Comparison of ENCODE assay signal across 8 mouse cellular contexts in genomic region chr16:45844049-45844780, GRCm38 (mm10).
DNase-seq lines count a peak whose midpoint lies in the region; ATAC-seq and TF ChIP-seq lines count a peak whose summit lies in the region.

No protein-coding gene starts in this region.

- no peak overlapping the region for H3K27ac ChIP-seq in ES-Bruce4 (ENCODE audit: insufficient read depth, low read length)
- peak overlapping the region; percentile 69 for H3K27ac ChIP-seq in liver, postnatal 0 days (ENCODE audit: low read depth)
- no peak overlapping the region for H3K27ac ChIP-seq in neural tube, embryonic 14.5 days (ENCODE audit: low read depth, low read length)

- under 1% methylated on average over 42 of the region's 45 CpGs for WGBS in liver, postnatal 0 days (ENCODE audit: insufficient replicate concordance)
- under 1% methylated on average over 45 of the region's 45 CpGs for WGBS in neural tube, embryonic 14.5 days

- no peaks in the 10 kb centered on the region for H3K36me3 ChIP-seq in ES-Bruce4 (ENCODE audit: control insufficient read depth, insufficient read depth, low read length, poor library complexity, severe bottlenecking)
- H3K36me3 ChIP-seq in liver, postnatal 0 days (replicated peaks; ENCODE audit: insufficient read depth, low read length) = no peaks in the 10 kb centered on the region
- no peaks in the 10 kb centered on the region for H3K36me3 ChIP-seq in neural tube, embryonic 14.5 days (ENCODE audit: control insufficient read depth, insufficient read depth, low read length)

- H3K4me3 ChIP-seq in ES-Bruce4 (ENCODE audit: low read depth, low read length) = peak overlapping the region; percentile 85
- peak overlapping the region; percentile 53 for H3K4me3 ChIP-seq in liver, postnatal 0 days (ENCODE audit: low read depth, low read length)
- peak overlapping the region; percentile 50 for H3K4me3 ChIP-seq in neural tube, embryonic 14.5 days (ENCODE audit: low read depth, low read length)

- H3K4me2 ChIP-seq in liver, postnatal 0 days (ENCODE audit: low read depth, low read length) = peak overlapping the region; percentile 73
- peak overlapping the region; percentile 76 for H3K4me2 ChIP-seq in neural tube, embryonic 14.5 days (ENCODE audit: low read depth, low read length)

- H3K27me3 ChIP-seq in ES-Bruce4 (ENCODE audit: control insufficient read depth, insufficient read depth, low read length, poor library complexity, severe bottlenecking) = peaks cover 2% of the 10 kb centered on the region; the same call in 1 of the 2 replicates
- peaks cover 4% of the 10 kb centered on the region; the same call in 1 of the 2 replicates for H3K27me3 ChIP-seq in liver, postnatal 0 days (ENCODE audit: insufficient read depth, low read length)
- no peaks in the 10 kb centered on the region for H3K27me3 ChIP-seq in neural tube, embryonic 14.5 days (ENCODE audit: control insufficient read depth, insufficient read depth, low read length)

- peak; percentile 44 to 56 for DNase-seq in cerebellum, adult 18-20 months
- peak; percentile 80 for DNase-seq in forelimb bud, embryonic 11.5 days (ENCODE audit: low read depth, low spot score)
- DNase-seq in heart, postnatal 36 days = peak; percentile 82 to 90
- DNase-seq in layer of hippocampus, adult 18-20 months (ENCODE audit: low spot score in 2 of 2) = peak; percentile 17 to 49
- peak; percentile 69 for DNase-seq in liver, postnatal 0 days
- peak; percentile 12 to 48 for DNase-seq in thymus, postnatal 10 days (ENCODE audit: low spot score in 2 of 2)

- TF ChIP-seq CTCF in ES-Bruce4 (IDR thresholded peaks at IDR 0.05; ENCODE audit: low read depth, low read length) = peak; percentile 36
- TF ChIP-seq CTCF in liver, postnatal 0 days (IDR thresholded peaks at IDR 0.05; ENCODE audit: low read depth) = peak; percentile 60

- no peaks in the 10 kb centered on the region for H3K4me1 ChIP-seq in ES-Bruce4 (ENCODE audit: control insufficient read depth, insufficient read depth, low read length)
- no peaks in the 10 kb centered on the region; the same call in 1 of the 2 replicates for H3K4me1 ChIP-seq in liver, postnatal 0 days (ENCODE audit: insufficient read depth)
- peaks cover 9% of the 10 kb centered on the region; the same call in 1 of the 2 replicates for H3K4me1 ChIP-seq in neural tube, embryonic 14.5 days (ENCODE audit: control insufficient read depth, insufficient read depth, low read length)

- no peak for TF ChIP-seq EP300 in ES-Bruce4 (IDR thresholded peaks at IDR 0.05; ENCODE audit: insufficient read depth, low read depth, low read length)
- TF ChIP-seq EP300 in liver, postnatal 0 days (IDR thresholded peaks at IDR 0.05; ENCODE audit: low read depth) = no peak

- TF ChIP-seq POLR2A in ES-Bruce4 (IDR thresholded peaks at IDR 0.05; ENCODE audit: insufficient read depth, low read length) = no peak

- ATAC-seq in liver, postnatal 0 days = peak; percentile 87
- ATAC-seq in neural tube, embryonic 14.5 days (ENCODE audit: low read depth) = peak; percentile 96

- H3K9ac ChIP-seq in ES-Bruce4 (ENCODE audit: low read depth, poor library complexity, severe bottlenecking) = peak overlapping the region; percentile 57
- peak overlapping the region; percentile 73 for H3K9ac ChIP-seq in liver, postnatal 0 days (replicated peaks)
- H3K9ac ChIP-seq in neural tube, embryonic 14.5 days (replicated peaks; ENCODE audit: low read depth, low read length) = peak overlapping the region; percentile 54

- intact Hi-C loops in heart, postnatal 36 days (cut with DNase I) = loop anchor here (1.0 to 5.0 kb wide), 4 partner anchors 47 to 123 kb away; no protein-coding TSS in a partner anchor

- no peaks in the 10 kb centered on the region for H3K9me3 ChIP-seq in ES-Bruce4 (replicated peaks; ENCODE audit: control insufficient read depth, insufficient read depth, low read length, poor library complexity, severe bottlenecking)
- no peaks in the 10 kb centered on the region for H3K9me3 ChIP-seq in liver, postnatal 0 days (ENCODE audit: low read length)
- no peaks in the 10 kb centered on the region for H3K9me3 ChIP-seq in neural tube, embryonic 14.5 days (ENCODE audit: control insufficient read depth, low read length)

Comparison
In these comparisons a context has a peak if more than half of its experiments do, and no peak if none do; other contexts are left out.
1. DNase-seq: peak in every context shown above with its lines; median percentile 86 in heart, postnatal 36 days; 80 in forelimb bud, embryonic 11.5 days; 69 in liver, postnatal 0 days; 50 in cerebellum, adult 18-20 months; 33 in layer of hippocampus, adult 18-20 months; 30 in thymus, postnatal 10 days.